Comparison of ENCODE assay signal across 9 mouse cellular contexts in genomic region chr10:32895093-32895492, GRCm38 (mm10). TPM values are rescaled to one million over a fixed set of nuclear protein-coding genes. Genes with fewer than 3 reads are reported as not detected.
A peak's percentile ranks its signal among the peaks of the same experiment; 100 is the strongest.
DNase-seq lines count a peak whose midpoint lies in the region; ATAC-seq and TF ChIP-seq lines count a peak whose summit lies in the region.
"Had no signal": no experiment of that assay in that cellular context is flagged by ENCODE, and none has a peak within 500 bp of the region (broad histone marks: within the 10 kb centered on the region; RNA-seq: fewer than 3 reads in every experiment).

No protein-coding gene starts in this region.

- H3K36me3 ChIP-seq in hindbrain, embryonic 10.5 days, result no peaks in the 10 kb centered on the region
- H3K36me3 ChIP-seq in hindbrain, embryonic 16.5 days (ENCODE audit: control insufficient read depth, insufficient read depth, low read length), result no peaks in the 10 kb centered on the region
- H3K36me3 ChIP-seq in midbrain, embryonic 14.5 days (ENCODE audit: control insufficient read depth, insufficient read depth, low read length), result no peaks in the 10 kb centered on the region
- H3K36me3 ChIP-seq in midbrain, embryonic 11.5 days (ENCODE audit: control insufficient read depth, insufficient read depth, low read length), result no peaks in the 10 kb centered on the region
- H3K36me3 ChIP-seq in liver, embryonic 12.5 days, result no peaks in the 10 kb centered on the region
- H3K36me3 ChIP-seq: lung, embryonic 15.5 days had no signal

- no peaks in the 10 kb centered on the region for H3K27me3 ChIP-seq in hindbrain, embryonic 10.5 days (ENCODE audit: insufficient read depth, poor library complexity, severe bottlenecking)
- H3K27me3 ChIP-seq in hindbrain, embryonic 16.5 days (replicated peaks; ENCODE audit: control insufficient read depth, insufficient read depth, low read length), result no peaks in the 10 kb centered on the region
- no peaks in the 10 kb centered on the region for H3K27me3 ChIP-seq in midbrain, embryonic 14.5 days (ENCODE audit: control insufficient read depth, insufficient read depth, low read length)
- no peaks in the 10 kb centered on the region for H3K27me3 ChIP-seq in midbrain, embryonic 11.5 days (ENCODE audit: control insufficient read depth, insufficient read depth, low read length)
- peaks cover 12% of the 10 kb centered on the region for H3K27me3 ChIP-seq in liver, embryonic 12.5 days (replicated peaks)
- H3K27me3 ChIP-seq: lung, embryonic 15.5 days had no signal

- no peaks in the 10 kb centered on the region for H3K9me3 ChIP-seq in hindbrain, embryonic 10.5 days
- H3K9me3 ChIP-seq in hindbrain, embryonic 16.5 days (ENCODE audit: control insufficient read depth, low read length), result no peaks in the 10 kb centered on the region
- H3K9me3 ChIP-seq in midbrain, embryonic 14.5 days (ENCODE audit: control insufficient read depth, low read length), result no peaks in the 10 kb centered on the region
- no peaks in the 10 kb centered on the region for H3K9me3 ChIP-seq in midbrain, embryonic 11.5 days (ENCODE audit: control insufficient read depth, low read length)
- no peaks in the 10 kb centered on the region for H3K9me3 ChIP-seq in liver, embryonic 12.5 days (replicated peaks)
- H3K9me3 ChIP-seq: lung, embryonic 15.5 days had no signal

- no peak for TF ChIP-seq POLR2A in brain, embryonic 14.5 days (IDR thresholded peaks at IDR 0.05; ENCODE audit: borderline replicate concordance, extremely low read depth, insufficient read depth, insufficient read length, poor library complexity, severe bottlenecking)

- peaks cover 8% of the 10 kb centered on the region for H3K4me1 ChIP-seq in hindbrain, embryonic 10.5 days (replicated peaks)
- H3K4me1 ChIP-seq in hindbrain, embryonic 16.5 days (ENCODE audit: control insufficient read depth, insufficient read depth, low read depth, low read length), result no peaks in the 10 kb centered on the region
- H3K4me1 ChIP-seq in midbrain, embryonic 14.5 days (ENCODE audit: control insufficient read depth, insufficient read depth, low read length), result no peaks in the 10 kb centered on the region
- no peaks in the 10 kb centered on the region for H3K4me1 ChIP-seq in midbrain, embryonic 11.5 days (ENCODE audit: control insufficient read depth, insufficient read depth, low read length)
- no peaks in the 10 kb centered on the region for H3K4me1 ChIP-seq in liver, embryonic 12.5 days

- no peak for ATAC-seq in hindbrain, embryonic 16.5 days
- no peak for ATAC-seq in midbrain, embryonic 14.5 days (ENCODE audit: low FRiP score, low TSS enrichment)
- no peak for ATAC-seq in midbrain, embryonic 11.5 days (ENCODE audit: low FRiP score)
- ATAC-seq in liver, embryonic 12.5 days, result no peak
- ATAC-seq in granulocyte monocyte progenitor cell, adult 5-6 weeks (replicated peaks; ENCODE audit: poor library complexity, severe bottlenecking), result no peak

- H3K4me3 ChIP-seq in hindbrain, embryonic 10.5 days, result no peak overlapping the region
- H3K4me3 ChIP-seq in hindbrain, embryonic 16.5 days (ENCODE audit: low read length), result no peak overlapping the region
- H3K4me3 ChIP-seq in midbrain, embryonic 14.5 days (replicated peaks; ENCODE audit: low read depth, low read length), result no peak overlapping the region
- H3K4me3 ChIP-seq in midbrain, embryonic 11.5 days (ENCODE audit: low read depth, low read length), result no peak overlapping the region
- H3K4me3 ChIP-seq in liver, embryonic 12.5 days, result no peak overlapping the region
- H3K4me3 ChIP-seq: lung, embryonic 15.5 days had no signal

- H3K4me2 ChIP-seq in hindbrain, embryonic 16.5 days (ENCODE audit: low read length), result no peak overlapping the region
- H3K4me2 ChIP-seq in midbrain, embryonic 14.5 days (ENCODE audit: low read length), result no peak overlapping the region
- no peak overlapping the region for H3K4me2 ChIP-seq in midbrain, embryonic 11.5 days
- no peak overlapping the region for H3K4me2 ChIP-seq in liver, embryonic 12.5 days
- H3K4me2 ChIP-seq: lung, embryonic 15.5 days had no signal

- peak; percentile 20 for DNase-seq in hindbrain, embryonic 10.5 days (ENCODE audit: low spot score)
- peak; percentile 79 for DNase-seq in midbrain, embryonic 14.5 days
- no peak for DNase-seq in midbrain, embryonic 11.5 days (ENCODE audit: low spot score, missing footprints)
- DNase-seq in brain, embryonic 14.5 days (ENCODE audit: low read depth), result peak; percentile 74
- peak; percentile 49 to 51 for DNase-seq in right cerebral cortex, adult 2 months (ENCODE audit: low spot score in 2 of 2)

- H3K27ac ChIP-seq in hindbrain, embryonic 10.5 days, result no peak overlapping the region
- H3K27ac ChIP-seq in hindbrain, embryonic 16.5 days (ENCODE audit: low read depth, low read length), result no peak overlapping the region
- H3K27ac ChIP-seq in midbrain, embryonic 14.5 days (replicated peaks; ENCODE audit: low read depth, low read length), result no peak overlapping the region
- no peak overlapping the region for H3K27ac ChIP-seq in midbrain, embryonic 11.5 days (ENCODE audit: low read depth, low read length)
- H3K27ac ChIP-seq in liver, embryonic 12.5 days, result no peak overlapping the region
- H3K27ac ChIP-seq: lung, embryonic 15.5 days had no signal

- TF ChIP-seq CTCF in brain, embryonic 14.5 days (IDR thresholded peaks at IDR 0.05; ENCODE audit: borderline replicate concordance, extremely low read depth, insufficient read depth, insufficient read length), result peak; percentile 60; the same call in 1 of the 2 replicates

- H3K9ac ChIP-seq in hindbrain, embryonic 16.5 days (ENCODE audit: low read depth, low read length), result no peak overlapping the region
- no peak overlapping the region for H3K9ac ChIP-seq in midbrain, embryonic 14.5 days (replicated peaks; ENCODE audit: low read length)
- no peak overlapping the region for H3K9ac ChIP-seq in midbrain, embryonic 11.5 days (ENCODE audit: low read length)
- no peak overlapping the region for H3K9ac ChIP-seq in liver, embryonic 12.5 days
- H3K9ac ChIP-seq: lung, embryonic 15.5 days had no signal

RNA-seq across cellular contexts. Expression of gene Nkain2, which starts 4.8 kb away (rescaled TPM):
- polyA plus RNA-seq in hindbrain, embryonic 10.5 days (2016; fragmentation: Nextera tagmentation; extraction: Ambion mirVana), result 0.65 and 0.73 TPM in 2 replicates
- polyA plus RNA-seq in hindbrain, embryonic 16.5 days (2015; fragmentation: Nextera tagmentation; extraction: Ambion mirVana), result 10.9 and 12.1 TPM in 2 replicates
- polyA plus RNA-seq in midbrain, embryonic 14.5 days (2014; fragmentation: Nextera tagmentation; extraction: Ambion mirVana), result 13.6 and 25.6 TPM in 2 replicates
- polyA plus RNA-seq in midbrain, embryonic 11.5 days (2014; fragmentation: Nextera tagmentation; extraction: Ambion mirVana), result 1.2 and 1.3 TPM in 2 replicates
- 12.4 and 12.9 TPM in 2 replicates for polyA plus RNA-seq in brain, embryonic 14.5 days (2012; rRNA removed)
- polyA plus RNA-seq in liver, embryonic 12.5 days (2016; fragmentation: Nextera tagmentation; extraction: Ambion mirVana), result 0.20 and 0.45 TPM in 2 replicates
- not detected in 2 replicates for total RNA-seq in granulocyte monocyte progenitor cell, adult 5-6 weeks (2014; fragmentation: Nextera tagmentation)
- total RNA-seq in granulocyte monocyte progenitor cell, adult 5-6 weeks (2017), result not detected in 2 replicates
